Mouse (Mus musculus) spleen, adult 2 months (tissue): ENCODE results near the gene Myo15. TPM values are rescaled to one million over a fixed set of nuclear protein-coding genes. Genes with fewer than 3 reads are reported as not detected.

Source experiments
- DNase-seq, 2 experiments: peaks; one replicate each; pipeline versions ENCODE4 v3.0.0 to v3.0.0-alpha.2; 2012 to 2021; ENCODE audit warnings: low spot score in 2 of 2, low read depth in 1 of 2
- H3K27ac ChIP-seq: fragments of 200-500 bp; 2 replicates; pipeline ENCODE4 v1.5.1; 2012; ENCODE audit warnings: low read length, inconsistent platforms; ENCODE audit not compliant: insufficient read depth
- H3K27me3 ChIP-seq: fragments of 200-500 bp; 2 replicates; pipeline ENCODE4 v1.6.1; 2012; ENCODE audit warnings: mild to moderate bottlenecking, moderate library complexity, low read length, inconsistent platforms; ENCODE audit not compliant: control insufficient read depth, insufficient read depth
- H3K36me3 ChIP-seq: fragments of 200-500 bp; 2 replicates; pipeline ENCODE4 v1.6.1; 2012; ENCODE audit warnings: mild to moderate bottlenecking, low read length, inconsistent platforms; ENCODE audit not compliant: control insufficient read depth, insufficient read depth
- H3K4me1 ChIP-seq: fragments of 200-500 bp; 2 replicates; pipeline ENCODE4 v1.6.1; 2011; ENCODE audit warnings: inconsistent platforms; ENCODE audit not compliant: control insufficient read depth, insufficient read depth, insufficient read length
- H3K4me3 ChIP-seq: fragments of 200-500 bp; 2 replicates; pipeline ENCODE4 v1.5.1; 2011; ENCODE audit warnings: mild to moderate bottlenecking, inconsistent platforms; ENCODE audit not compliant: insufficient read depth, insufficient read length; ENCODE audit errors: extremely low read depth
- CTCF ChIP-seq: fragments of 200-500 bp; IDR thresholded peaks from 2 replicates; pipeline ENCODE4 v1.5.1; 2011; ENCODE audit warnings: mild to moderate bottlenecking, inconsistent platforms; ENCODE audit not compliant: insufficient read depth, insufficient read length, insufficient replicate concordance; ENCODE audit errors: extremely low read depth
- POLR2A ChIP-seq: fragments of 200-500 bp; IDR thresholded peaks from 2 replicates; pipeline ENCODE4 v1.6.1; 2011; ENCODE audit warnings: low read depth, low read length, inconsistent platforms
- whole genome bisulfite sequencing: fragments of 180-500 bp; shearing (Covaris S2); methylation state at CpG from one replicate; pipeline ENCODE4 v1.1.7; 2018; 5-methylcytosine and 5-hydroxymethylcytosine counted together
- polyA plus RNA-seq: library from polyadenylated mRNA; depleted of rRNA; stranded (reverse); fragments of >200 nt; gene quantifications from 2 replicates; pipeline ENCODE4 v1.2.3, GENCODE M21; 2012

Gene Myo15
- polyA plus RNA-seq, 1 experiment = 0.69 TPM

DNA sequence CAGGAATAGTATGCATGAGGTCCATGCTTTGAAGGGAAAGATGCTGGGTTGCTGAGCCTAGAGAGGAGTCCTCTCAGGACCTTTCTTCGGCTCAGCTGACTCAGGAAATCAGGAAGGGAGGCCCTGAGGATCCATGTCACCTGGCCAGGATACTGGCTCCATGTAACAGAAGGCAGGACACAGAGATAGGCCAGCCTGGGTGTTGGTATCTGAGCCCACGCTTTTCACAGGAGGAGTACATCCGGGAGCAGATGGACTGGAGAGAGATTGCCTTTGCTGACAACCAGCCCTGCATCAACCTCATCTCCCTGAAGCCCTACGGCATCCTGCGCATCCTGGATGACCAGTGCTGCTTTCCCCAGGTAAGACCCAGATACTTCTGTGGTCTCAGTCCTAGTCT lies 23.6 kb downstream of the Myo15 start:
- TF ChIP-seq CTCF (no peak), POLR2A (no peak)
- no peak for DNase-seq
- H3K4me3 ChIP-seq = no peak overlapping the region
- WGBS = 89% methylated on average over 5 of the region's 5 CpGs
- no peaks in the 10 kb centered on the region for H3K36me3 ChIP-seq
- H3K27ac ChIP-seq = no peak overlapping the region
- no peaks in the 10 kb centered on the region for H3K27me3 ChIP-seq
- H3K4me1 ChIP-seq = no peaks in the 10 kb centered on the region

DNA sequence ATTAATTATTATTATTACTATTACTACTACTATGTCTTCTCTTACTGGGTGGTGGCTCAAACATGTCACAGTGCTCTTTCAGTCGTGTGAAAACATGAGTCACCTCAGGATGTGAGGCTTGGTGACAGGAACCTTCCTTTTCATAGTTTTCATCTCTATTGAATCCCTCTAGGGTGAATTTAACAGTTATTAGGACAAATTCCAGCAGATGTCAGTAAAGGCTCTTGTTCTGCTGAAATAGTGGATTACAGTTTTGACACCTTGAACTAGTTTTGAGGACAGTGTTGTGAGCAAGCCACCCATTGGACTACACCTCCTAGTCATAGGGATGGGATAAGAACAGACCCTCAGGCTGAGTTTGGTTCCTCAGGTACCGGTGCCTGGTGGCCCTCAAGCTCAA lies 26.6 kb downstream of the Myo15 start:
- Histone ChIP-seq H3K27me3 (no peaks in the 10 kb centered on the region), H3K4me3 (no peak overlapping the region), H3K27ac (no peak overlapping the region), H3K36me3 (no peaks in the 10 kb centered on the region), H3K4me1 (no peaks in the 10 kb centered on the region)
- DNase-seq = no peak
- TF ChIP-seq POLR2A (no peak), CTCF (no peak)
- 45% methylated on average over 2 of the region's 2 CpGs for WGBS

DNA sequence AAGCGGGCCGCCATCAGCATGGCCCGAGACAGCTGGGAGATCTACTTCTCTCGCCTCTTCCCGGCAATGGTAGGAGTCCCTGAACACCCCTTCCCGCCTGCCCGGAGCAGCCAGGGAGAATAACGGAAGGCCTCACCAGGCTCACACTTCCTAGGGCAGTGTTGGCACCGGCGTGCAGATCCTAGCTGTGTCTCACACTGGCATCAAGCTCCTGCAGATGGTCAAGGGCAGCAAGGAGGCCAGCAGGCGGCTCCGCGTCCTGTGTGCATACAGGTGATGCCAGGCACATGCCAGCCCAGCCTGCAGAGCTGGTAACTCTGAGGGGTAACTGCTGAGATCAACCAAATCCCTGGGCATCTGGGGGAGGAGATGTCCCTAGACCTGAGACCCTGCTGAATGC lies 38.1 kb downstream of the Myo15 start:
- no peak overlapping the region for H3K4me3 ChIP-seq
- no peaks in the 10 kb centered on the region for H3K36me3 ChIP-seq
- H3K4me1 ChIP-seq = no peaks in the 10 kb centered on the region
- H3K27ac ChIP-seq = no peak overlapping the region
- peaks cover 4% of the 10 kb centered on the region; the same call in 1 of the 2 replicates for H3K27me3 ChIP-seq
- DNase-seq = no peak
- TF ChIP-seq POLR2A (no peak), CTCF (no peak)
- WGBS = 88% methylated on average over 13 of the region's 13 CpGs

DNA sequence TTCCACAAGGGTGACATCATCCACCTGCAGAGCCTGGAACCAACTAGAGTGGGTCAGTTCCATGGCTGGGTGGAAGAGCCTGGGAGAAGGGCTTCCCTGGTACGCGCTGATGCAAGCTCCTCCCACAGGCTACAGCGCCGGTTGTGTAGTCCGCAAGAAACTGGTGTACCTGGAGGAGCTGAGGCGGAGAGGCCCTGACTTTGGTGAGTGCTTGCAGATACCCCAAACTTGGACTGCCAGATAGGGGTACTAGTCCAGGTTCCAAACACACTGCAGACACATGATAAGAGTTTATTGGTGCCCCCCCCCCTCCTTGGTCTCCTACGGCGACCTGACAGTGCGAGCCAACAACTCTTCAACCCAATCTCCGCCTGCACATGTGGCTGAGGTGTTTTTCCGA lies 39.8 kb downstream of the Myo15 start:
- no peaks in the 10 kb centered on the region for H3K4me1 ChIP-seq
- H3K4me3 ChIP-seq = no peak overlapping the region
- no peak for TF ChIP-seq POLR2A
- TF ChIP-seq CTCF = no peak
- H3K36me3 ChIP-seq = no peaks in the 10 kb centered on the region
- WGBS = 13% methylated on average over 11 of the region's 11 CpGs
- DNase-seq = no peak
- peaks cover 4% of the 10 kb centered on the region; the same call in 1 of the 2 replicates for H3K27me3 ChIP-seq
- H3K27ac ChIP-seq = no peak overlapping the region

DNA sequence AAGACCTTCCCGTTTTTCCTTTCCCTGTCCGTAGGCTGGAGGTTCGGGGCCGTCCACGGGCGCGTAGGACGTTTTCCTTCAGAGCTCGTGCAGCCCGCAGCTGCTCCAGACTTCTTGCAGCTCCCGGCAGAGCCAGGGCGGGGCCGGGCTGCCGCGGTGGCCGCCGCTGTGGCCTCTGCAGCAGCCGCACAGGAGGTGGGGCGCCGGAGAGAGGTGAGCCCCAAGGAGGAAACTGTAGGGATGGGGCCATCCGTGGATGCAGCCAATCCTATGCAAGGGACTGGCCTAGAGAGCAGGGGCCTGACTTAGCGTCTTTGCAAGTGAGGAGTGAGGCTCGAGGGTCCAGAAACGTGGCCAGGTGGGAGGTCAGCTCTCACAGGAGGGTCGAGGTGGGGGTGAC lies 40.4 kb downstream of the Myo15 start:
- H3K27ac ChIP-seq = no peak overlapping the region
- TF ChIP-seq POLR2A = no peak
- no peak for TF ChIP-seq CTCF
- no peaks in the 10 kb centered on the region for H3K4me1 ChIP-seq
- peak overlapping the region; percentile 35; the same call in 1 of the 2 replicates for H3K4me3 ChIP-seq
- WGBS = 0% methylated on average over 25 of the region's 25 CpGs
- H3K27me3 ChIP-seq = peaks cover 4% of the 10 kb centered on the region; the same call in 1 of the 2 replicates
- H3K36me3 ChIP-seq = no peaks in the 10 kb centered on the region
- DNase-seq = no peak

DNA sequence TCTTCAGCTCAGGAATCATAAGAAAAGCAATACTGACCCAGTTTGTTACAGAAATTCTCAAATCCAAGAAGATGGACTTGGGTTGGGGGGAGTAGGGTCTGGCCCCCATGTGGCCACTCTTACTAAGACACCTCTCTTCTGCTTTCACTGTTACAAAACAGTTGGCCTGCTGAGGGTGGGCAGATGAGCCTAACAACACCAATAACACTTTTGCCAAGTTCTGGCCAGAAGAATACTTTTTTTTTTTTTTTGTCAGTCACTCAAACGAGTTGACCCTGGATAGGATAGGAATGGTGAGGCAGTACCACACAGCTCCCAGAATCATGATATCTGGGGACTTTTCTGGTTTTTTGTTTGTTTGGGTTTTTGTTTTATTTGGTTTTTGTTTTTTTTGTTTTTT lies 42.8 kb downstream of the Myo15 start:
- H3K4me1 ChIP-seq = no peaks in the 10 kb centered on the region
- H3K4me3 ChIP-seq = no peak overlapping the region
- H3K27me3 ChIP-seq = peaks cover 4% of the 10 kb centered on the region; the same call in 1 of the 2 replicates
- 79% methylated on average over 1 of the region's 1 CpGs for WGBS
- no peak overlapping the region for H3K27ac ChIP-seq
- no peak for DNase-seq
- TF ChIP-seq CTCF (no peak), POLR2A (no peak)
- H3K36me3 ChIP-seq = no peaks in the 10 kb centered on the region

DNA sequence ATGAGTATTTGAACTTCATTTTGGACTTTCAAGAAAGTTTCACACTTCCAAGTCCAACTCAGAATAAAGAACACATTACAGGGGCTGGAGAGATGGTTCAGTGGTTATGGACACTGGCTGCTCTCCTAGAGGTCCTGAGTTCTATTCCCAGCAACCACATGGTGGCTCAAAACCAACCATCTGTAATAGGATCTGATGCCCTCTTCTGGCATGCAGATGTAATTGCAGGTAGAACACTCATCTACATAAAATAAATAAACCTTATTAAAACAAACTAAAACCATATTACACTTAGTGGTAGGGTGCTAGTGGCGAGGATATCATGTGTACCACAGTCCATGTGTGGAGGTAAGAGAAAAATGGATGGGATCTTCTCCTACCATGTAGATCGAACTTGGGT lies 43.4 kb downstream of the Myo15 start:
- TF ChIP-seq POLR2A = no peak
- TF ChIP-seq CTCF = no peak
- Histone ChIP-seq H3K27me3 (peaks cover 4% of the 10 kb centered on the region; the same call in 1 of the 2 replicates), H3K4me3 (no peak overlapping the region), H3K27ac (no peak overlapping the region), H3K4me1 (no peaks in the 10 kb centered on the region), H3K36me3 (no peaks in the 10 kb centered on the region)
- WGBS = 80% methylated on average over 2 of the region's 2 CpGs
- DNase-seq = no peak
